Mouse (Mus musculus): Measurements from ENCODE around the gene Vars2. TPM values are rescaled to one million over a fixed set of nuclear protein-coding genes. Genes with fewer than 3 reads are reported as not detected.
A peak's percentile ranks its signal among the peaks of the same experiment; 100 is the strongest.

Gene Vars2
- polyA plus RNA-seq, 1 experiment from 2014 or later = 9.1 TPM

- no peak for ATAC-seq (replicated peaks; ENCODE audit: insufficient number of reproducible peaks, low FRiP score, low TSS enrichment)
- peaks cover 60% of the 10 kb centered on the region for H3K36me3 ChIP-seq (ENCODE audit: control insufficient read depth, insufficient read depth, low read length)
- peaks cover 3% of the 10 kb centered on the region; the same call in 1 of the 2 replicates for H3K27me3 ChIP-seq (ENCODE audit: control insufficient read depth, insufficient read depth, low read length)
- H3K9ac ChIP-seq (ENCODE audit: low read depth, low read length) = no peak overlapping the region
- WGBS (ENCODE audit: insufficient replicate concordance) = 78% methylated on average over 25 of the region's 25 CpGs
- no peak overlapping the region for H3K27ac ChIP-seq (ENCODE audit: low read depth, low read length)
- no peaks in the 10 kb centered on the region for H3K9me3 ChIP-seq (replicated peaks; ENCODE audit: control insufficient read depth, low read length)
- H3K4me3 ChIP-seq (ENCODE audit: low read depth, low read length) = no peak overlapping the region
- no peaks in the 10 kb centered on the region for H3K4me1 ChIP-seq (ENCODE audit: control insufficient read depth, insufficient read depth, low read length)
- H3K4me2 ChIP-seq = no peak overlapping the region
Observed at GRCm38 (mm10) chr17:35688347-35689175, 21.2 kb upstream of the Vars2 start.

- 66% methylated on average over 9 of the region's 9 CpGs for WGBS (ENCODE audit: insufficient replicate concordance)
- H3K27me3 ChIP-seq (ENCODE audit: control insufficient read depth, insufficient read depth, low read length) = peaks cover 3% of the 10 kb centered on the region; the same call in 1 of the 2 replicates
- no peaks in the 10 kb centered on the region for H3K4me1 ChIP-seq (ENCODE audit: control insufficient read depth, insufficient read depth, low read length)
- H3K36me3 ChIP-seq (ENCODE audit: control insufficient read depth, insufficient read depth, low read length) = peaks cover 51% of the 10 kb centered on the region
- no peak for ATAC-seq (replicated peaks; ENCODE audit: insufficient number of reproducible peaks, low FRiP score, low TSS enrichment)
- no peak overlapping the region for H3K4me2 ChIP-seq
- H3K27ac ChIP-seq (ENCODE audit: low read depth, low read length) = no peak overlapping the region
- H3K9ac ChIP-seq (ENCODE audit: low read depth, low read length) = no peak overlapping the region
- H3K4me3 ChIP-seq (ENCODE audit: low read depth, low read length) = no peak overlapping the region
- no peaks in the 10 kb centered on the region for H3K9me3 ChIP-seq (replicated peaks; ENCODE audit: control insufficient read depth, low read length)
Observed at GRCm38 (mm10) chr17:35685061-35685460, 17.7 kb upstream of the Vars2 start.

- peaks cover 30% of the 10 kb centered on the region for H3K36me3 ChIP-seq (ENCODE audit: control insufficient read depth, insufficient read depth, low read length)
- no peaks in the 10 kb centered on the region for H3K4me1 ChIP-seq (ENCODE audit: control insufficient read depth, insufficient read depth, low read length)
- no peaks in the 10 kb centered on the region for H3K9me3 ChIP-seq (replicated peaks; ENCODE audit: control insufficient read depth, low read length)
- no peak overlapping the region for H3K4me3 ChIP-seq (ENCODE audit: low read depth, low read length)
- H3K27me3 ChIP-seq (ENCODE audit: control insufficient read depth, insufficient read depth, low read length) = peaks cover 1% of the 10 kb centered on the region; the same call in 1 of the 2 replicates
- H3K9ac ChIP-seq (ENCODE audit: low read depth, low read length) = no peak overlapping the region
- ATAC-seq (replicated peaks; ENCODE audit: insufficient number of reproducible peaks, low FRiP score, low TSS enrichment) = no peak
- 71% methylated on average over 13 of the region's 13 CpGs for WGBS (ENCODE audit: insufficient replicate concordance)
- no peak overlapping the region for H3K27ac ChIP-seq (ENCODE audit: low read depth, low read length)
- no peak overlapping the region for H3K4me2 ChIP-seq
Observed at GRCm38 (mm10) chr17:35681986-35682385, 14.6 kb upstream of the Vars2 start.

- Histone ChIP-seq H3K4me3 (ENCODE audit: low read depth, low read length) (no peak overlapping the region), H3K9me3 (replicated peaks; ENCODE audit: control insufficient read depth, low read length) (no peaks in the 10 kb centered on the region), H3K4me1 (ENCODE audit: control insufficient read depth, insufficient read depth, low read length) (no peaks in the 10 kb centered on the region), H3K9ac (ENCODE audit: low read depth, low read length) (no peak overlapping the region), H3K27me3 (ENCODE audit: control insufficient read depth, insufficient read depth, low read length) (no peaks in the 10 kb centered on the region), H3K4me2 (no peak overlapping the region), H3K36me3 (ENCODE audit: control insufficient read depth, insufficient read depth, low read length) (peaks cover 23% of the 10 kb centered on the region), H3K27ac (ENCODE audit: low read depth, low read length) (no peak overlapping the region)
- ATAC-seq (replicated peaks; ENCODE audit: insufficient number of reproducible peaks, low FRiP score, low TSS enrichment) = no peak
- WGBS (ENCODE audit: insufficient replicate concordance) = 54% methylated on average over 6 of the region's 6 CpGs
Observed at GRCm38 (mm10) chr17:35680591-35680990, 13.2 kb upstream of the Vars2 start.

- WGBS (ENCODE audit: insufficient replicate concordance) = 3% methylated on average over 23 of the region's 23 CpGs
- H3K4me3 ChIP-seq (ENCODE audit: low read depth, low read length) = peak within 1 kb of the TSS; percentile 52
- peak; percentile 87 for ATAC-seq (replicated peaks; ENCODE audit: insufficient number of reproducible peaks, low FRiP score, low TSS enrichment)
- H3K9me3 ChIP-seq (replicated peaks; ENCODE audit: control insufficient read depth, low read length) = no peaks in the 10 kb centered on the region
- H3K27ac ChIP-seq (ENCODE audit: low read depth, low read length) = no peak within 1 kb of the TSS
- peak within 1 kb of the TSS; percentile 75 for H3K4me2 ChIP-seq
- H3K36me3 ChIP-seq (ENCODE audit: control insufficient read depth, insufficient read depth, low read length) = no peaks in the 10 kb centered on the region
- no peaks in the 10 kb centered on the region; the same call in 1 of the 2 replicates for H3K4me1 ChIP-seq (ENCODE audit: control insufficient read depth, insufficient read depth, low read length)
- no peaks in the 10 kb centered on the region for H3K27me3 ChIP-seq (ENCODE audit: control insufficient read depth, insufficient read depth, low read length)
- H3K9ac ChIP-seq (ENCODE audit: low read depth, low read length) = peak within 1 kb of the TSS; percentile 71
Observed at GRCm38 (mm10) chr17:35673416-35674035, 6.1 kb upstream of the Vars2 start, which contains the start of gene Gtf2h4. TSS of gene Gtf2h4 (minus strand) at chr17:35673739.

- Histone ChIP-seq H3K9me3 (replicated peaks; ENCODE audit: control insufficient read depth, low read length) (no peaks in the 10 kb centered on the region), H3K4me2 (peak overlapping the region; percentile 75; the same call in 1 of the 2 replicates), H3K4me1 (ENCODE audit: control insufficient read depth, insufficient read depth, low read length) (peaks cover 3% of the 10 kb centered on the region; the same call in 1 of the 2 replicates), H3K4me3 (ENCODE audit: low read depth, low read length) (no peak overlapping the region), H3K27ac (ENCODE audit: low read depth, low read length) (no peak overlapping the region), H3K27me3 (ENCODE audit: control insufficient read depth, insufficient read depth, low read length) (no peaks in the 10 kb centered on the region), H3K36me3 (ENCODE audit: control insufficient read depth, insufficient read depth, low read length) (no peaks in the 10 kb centered on the region), H3K9ac (ENCODE audit: low read depth, low read length) (no peak overlapping the region; the same call in 1 of the 2 replicates)
- WGBS (ENCODE audit: insufficient replicate concordance) = 84% methylated on average over 6 of the region's 6 CpGs
- no peak for ATAC-seq (replicated peaks; ENCODE audit: insufficient number of reproducible peaks, low FRiP score, low TSS enrichment)
Observed at GRCm38 (mm10) chr17:35672527-35672926, 5.1 kb upstream of the Vars2 start.

- no peak for ATAC-seq (replicated peaks; ENCODE audit: insufficient number of reproducible peaks, low FRiP score, low TSS enrichment)
- no peak overlapping the region for H3K9ac ChIP-seq (ENCODE audit: low read depth, low read length)
- H3K4me2 ChIP-seq = no peak overlapping the region
- no peaks in the 10 kb centered on the region for H3K36me3 ChIP-seq (ENCODE audit: control insufficient read depth, insufficient read depth, low read length)
- H3K27ac ChIP-seq (ENCODE audit: low read depth, low read length) = no peak overlapping the region
- no peak overlapping the region for H3K4me3 ChIP-seq (ENCODE audit: low read depth, low read length)
- peaks cover 3% of the 10 kb centered on the region; the same call in 1 of the 2 replicates for H3K4me1 ChIP-seq (ENCODE audit: control insufficient read depth, insufficient read depth, low read length)
- no peaks in the 10 kb centered on the region for H3K9me3 ChIP-seq (replicated peaks; ENCODE audit: control insufficient read depth, low read length)
- WGBS (ENCODE audit: insufficient replicate concordance) = 83% methylated on average over 6 of the region's 6 CpGs
- no peaks in the 10 kb centered on the region for H3K27me3 ChIP-seq (ENCODE audit: control insufficient read depth, insufficient read depth, low read length)
Observed at GRCm38 (mm10) chr17:35671846-35672245, 4.5 kb upstream of the Vars2 start.

GRCm38 (mm10) chr17:35669731-35670130 is 2.3 kb upstream of the Vars2 start:
- Histone ChIP-seq H3K9me3 (replicated peaks; ENCODE audit: control insufficient read depth, low read length) (no peaks in the 10 kb centered on the region), H3K4me2 (no peak overlapping the region), H3K27me3 (ENCODE audit: control insufficient read depth, insufficient read depth, low read length) (no peaks in the 10 kb centered on the region), H3K27ac (ENCODE audit: low read depth, low read length) (no peak overlapping the region), H3K4me1 (ENCODE audit: control insufficient read depth, insufficient read depth, low read length) (peaks cover 11% of the 10 kb centered on the region), H3K9ac (ENCODE audit: low read depth, low read length) (no peak overlapping the region), H3K4me3 (ENCODE audit: low read depth, low read length) (no peak overlapping the region), H3K36me3 (ENCODE audit: control insufficient read depth, insufficient read depth, low read length) (no peaks in the 10 kb centered on the region)
- WGBS (ENCODE audit: insufficient replicate concordance) = 89% methylated on average over 9 of the region's 9 CpGs
- ATAC-seq (replicated peaks; ENCODE audit: insufficient number of reproducible peaks, low FRiP score, low TSS enrichment) = no peak

All from heart, embryonic 11.5 days (tissue).